Mouse (Mus musculus): ENCODE data around the gene Bcl7a. TPM values are rescaled to one million over a fixed set of nuclear protein-coding genes. Genes with fewer than 3 reads are reported as not detected.

Bcl7a gene
- total and polyA plus RNA-seq, 3 experiments: 2.3 to 7.2 (median 4.3) TPM

- Histone ChIP-seq H3K27ac (ENCODE audit: insufficient read depth, low read depth) (no peak overlapping the region), H3K9ac (ENCODE audit: insufficient read depth, low read depth) (no peak overlapping the region), H3K4me2 (ENCODE audit: insufficient read depth, low read depth, poor library complexity, severe bottlenecking) (no peak overlapping the region), H3K9me3 (replicated peaks; ENCODE audit: low read length) (no peaks in the 10 kb centered on the region), H3K4me1 (ENCODE audit: control insufficient read depth in 1 of 2, insufficient read depth in 2 of 2) (peaks cover 16 to 33% of the 10 kb centered on the region in 2 experiments), H3K36me3 (replicated peaks in 1 of 2; ENCODE audit: control insufficient read depth in 1 of 2, insufficient read depth in 1 of 2, low read length in 1 of 2) (peaks cover 20 to 28% of the 10 kb centered on the region in 2 experiments), H3K27me3 (replicated peaks) (no peaks in the 10 kb centered on the region), H3K4me3 (replicated peaks in 1 of 3; ENCODE audit: low read depth in 2 of 3, low read length in 2 of 3, poor library complexity in 1 of 3) (no peak overlapping the region), H3K79me2 (replicated peaks; ENCODE audit: control insufficient read depth, extremely low read depth, insufficient read depth, poor library complexity, severe bottlenecking) (no peaks in the 10 kb centered on the region)
- dilution Hi-C loops (cut with MboI; ENCODE audit: extremely low pct_ligation_motif_present, extremely low pct_unique_long_range_greater_than_20kb, low sequenced_read_pairs) (no loop called here), in situ Hi-C loops (cut with MboI; ENCODE audit: low pct_ligation_motif_present, low pct_unique_long_range_greater_than_20kb, low sequenced_read_pairs) (no loop called here)
- TF ChIP-seq HCFC1 (IDR thresholded peaks at IDR 0.05; ENCODE audit: low read depth, low read length) (no peak), EP300 (IDR thresholded peaks at IDR 0.05; ENCODE audit: low read length) (no peak), TBP (conservative IDR thresholded peaks at IDR 0.05; ENCODE audit: low read depth, low read length) (no peak), GABPA (IDR thresholded peaks at IDR 0.05; ENCODE audit: insufficient replicate concordance, low read depth, low read length) (no peak), ZKSCAN1 (IDR thresholded peaks at IDR 0.05; ENCODE audit: borderline replicate concordance, low read depth, low read length) (no peak), USF1 (IDR thresholded peaks at IDR 0.05; ENCODE audit: low read depth, low read length) (no peak), POLR2A (IDR thresholded peaks at IDR 0.05; ENCODE audit: low read depth, low read length) (no peak), MAFK (IDR thresholded peaks at IDR 0.05; ENCODE audit: insufficient replicate concordance, low read length) (no peak), RCOR1 (conservative IDR thresholded peaks at IDR 0.05; ENCODE audit: low read depth, low read length) (no peak), RAD21 (IDR thresholded peaks at IDR 0.05; ENCODE audit: low read depth, low read length) (no peak), IRF4 (IDR thresholded peaks at IDR 0.05; ENCODE audit: low read depth, low read length) (no peak), CHD2 (IDR thresholded peaks at IDR 0.05; ENCODE audit: low read length) (no peak), E2F4 (IDR thresholded peaks at IDR 0.05; ENCODE audit: insufficient replicate concordance, low read depth, low read length) (no peak), MXI1 (IDR thresholded peaks at IDR 0.05; ENCODE audit: low read depth, low read length) (no peak), TCF12 (IDR thresholded peaks at IDR 0.05; ENCODE audit: low read depth, low read length) (no peak), ZMIZ1 (IDR thresholded peaks at IDR 0.05; ENCODE audit: low read depth, low read length) (no peak)
- no peak for DNase-seq (ENCODE audit: extremely low read depth)
Observed at GRCm38 (mm10) chr5:123375793-123376452, 32.3 kb downstream of the Bcl7a start.

GRCm38 (mm10) chr5:123376569-123376968, 32.9 kb downstream of the Bcl7a start:
- H3K9me3 ChIP-seq (replicated peaks; ENCODE audit: low read length): no peaks in the 10 kb centered on the region
- no peak overlapping the region for H3K9ac ChIP-seq (ENCODE audit: insufficient read depth, low read depth)
- no peaks in the 10 kb centered on the region for H3K27me3 ChIP-seq (replicated peaks)
- DNase-seq (ENCODE audit: extremely low read depth): no peak
- no peak overlapping the region for H3K4me3 ChIP-seq (replicated peaks in 1 of 3; ENCODE audit: low read depth in 2 of 3, low read length in 2 of 3, poor library complexity in 1 of 3)
- in situ Hi-C loops (cut with MboI; ENCODE audit: low pct_ligation_motif_present, low pct_unique_long_range_greater_than_20kb, low sequenced_read_pairs): no loop called here
- H3K36me3 ChIP-seq (replicated peaks in 1 of 2; ENCODE audit: control insufficient read depth in 1 of 2, insufficient read depth in 1 of 2, low read length in 1 of 2): peaks cover 14 to 22% of the 10 kb centered on the region in 2 experiments
- no peak overlapping the region for H3K4me2 ChIP-seq (ENCODE audit: insufficient read depth, low read depth, poor library complexity, severe bottlenecking)
- dilution Hi-C loops (cut with MboI; ENCODE audit: extremely low pct_ligation_motif_present, extremely low pct_unique_long_range_greater_than_20kb, low sequenced_read_pairs): no loop called here
- TF ChIP-seq CTCF (conservative IDR thresholded peaks at IDR 0.05 in 1 of 2, IDR thresholded peaks at IDR 0.05 in 1 of 2; ENCODE audit: low read depth in 2 of 2, low read length in 2 of 2) (no peak), ZNF384 (IDR thresholded peaks at IDR 0.05; ENCODE audit: low read depth, low read length) (peak; percentile 74), SIN3A (IDR thresholded peaks at IDR 0.05; ENCODE audit: low read length) (no peak), E2F4 (IDR thresholded peaks at IDR 0.05; ENCODE audit: insufficient replicate concordance, low read depth, low read length) (no peak), CHD2 (IDR thresholded peaks at IDR 0.05; ENCODE audit: low read length) (no peak), EP300 (IDR thresholded peaks at IDR 0.05; ENCODE audit: low read length) (no peak), POLR2AphosphoS2 (IDR thresholded peaks at IDR 0.05; ENCODE audit: low read depth, low read length) (no peak), RCOR1 (conservative IDR thresholded peaks at IDR 0.05; ENCODE audit: low read depth, low read length) (no peak), SMC3 (IDR thresholded peaks at IDR 0.05; ENCODE audit: low read depth, low read length) (no peak)
- H3K4me1 ChIP-seq (ENCODE audit: control insufficient read depth in 1 of 2, insufficient read depth in 2 of 2): peaks cover 20 to 40% of the 10 kb centered on the region in 2 experiments
- no peaks in the 10 kb centered on the region for H3K79me2 ChIP-seq (replicated peaks; ENCODE audit: control insufficient read depth, extremely low read depth, insufficient read depth, poor library complexity, severe bottlenecking)
- H3K27ac ChIP-seq (ENCODE audit: insufficient read depth, low read depth): no peak overlapping the region
